In genomic region chr6:135526460-135527160, GRCm38 (mm10) we compare ENCODE assay signal across 8 mouse cellular contexts.
A peak's percentile ranks its signal among the peaks of the same experiment; 100 is the strongest.
DNase-seq lines count a peak whose midpoint lies in the region; ATAC-seq and TF ChIP-seq lines count a peak whose summit lies in the region.

No protein-coding gene starts in this region.

- intact Hi-C loops in heart, adult 2 months (cut with DNase I) = no loop called here

- no peaks in the 10 kb centered on the region for H3K36me3 ChIP-seq in heart, adult 2 months (ENCODE audit: control insufficient read depth, insufficient read depth, low read length)
- no peaks in the 10 kb centered on the region for H3K36me3 ChIP-seq in heart, embryonic 10.5 days
- no peaks in the 10 kb centered on the region for H3K36me3 ChIP-seq in limb, embryonic 13.5 days

- no peak overlapping the region for H3K9ac ChIP-seq in heart, adult 2 months (ENCODE audit: low read depth, low read length)
- H3K9ac ChIP-seq in limb, embryonic 13.5 days = no peak overlapping the region

- no peaks in the 10 kb centered on the region for H3K79me2 ChIP-seq in heart, adult 2 months (replicated peaks; ENCODE audit: control insufficient read depth, insufficient read depth, low read length)

- ATAC-seq in limb, embryonic 13.5 days (ENCODE audit: low FRiP score, low read depth) = no peak

- no peak for TF ChIP-seq CTCF in heart, adult 2 months (IDR thresholded peaks at IDR 0.05)

- H3K9me3 ChIP-seq in heart, embryonic 10.5 days = no peaks in the 10 kb centered on the region
- no peaks in the 10 kb centered on the region for H3K9me3 ChIP-seq in limb, embryonic 13.5 days

- H3K4me3 ChIP-seq in heart, adult 2 months = no peak overlapping the region
- no peak overlapping the region for H3K4me3 ChIP-seq in heart, embryonic 10.5 days
- no peak overlapping the region for H3K4me3 ChIP-seq in limb, embryonic 13.5 days

- H3K27me3 ChIP-seq in heart, adult 2 months (ENCODE audit: control insufficient read depth, insufficient read depth, low read length) = no peaks in the 10 kb centered on the region
- H3K27me3 ChIP-seq in heart, embryonic 10.5 days (ENCODE audit: insufficient read depth, poor library complexity, severe bottlenecking) = no peaks in the 10 kb centered on the region
- H3K27me3 ChIP-seq in limb, embryonic 13.5 days = peaks cover 59% of the 10 kb centered on the region

- no peaks in the 10 kb centered on the region for H3K4me1 ChIP-seq in heart, adult 2 months (ENCODE audit: control insufficient read depth, insufficient read depth, low read length)
- peaks cover 11% of the 10 kb centered on the region; the same call in 1 of the 2 replicates for H3K4me1 ChIP-seq in heart, embryonic 10.5 days
- H3K4me1 ChIP-seq in limb, embryonic 13.5 days = peaks cover 27% of the 10 kb centered on the region

- peak overlapping the region; percentile 7; the same call in 1 of the 2 replicates for H3K4me2 ChIP-seq in limb, embryonic 13.5 days (replicated peaks)

- peak; percentile 18 to 26 for DNase-seq in heart, adult 2 months
- DNase-seq in heart, embryonic 10.5 days (ENCODE audit: low spot score) = no peak
- DNase-seq in cerebellum, postnatal 25 days = peak; percentile 63 to 64
- DNase-seq in heart, postnatal 4 days = peak; percentile 27
- no peak for DNase-seq in spleen, postnatal 36 days (ENCODE audit: low spot score in 2 of 2)
- no peak for DNase-seq in embryo, embryonic 11 days
- no peak for DNase-seq in thymus, postnatal 10 days (ENCODE audit: low spot score in 2 of 2)

- H3K27ac ChIP-seq in heart, adult 2 months = no peak overlapping the region
- no peak overlapping the region; the same call in 1 of the 2 replicates for H3K27ac ChIP-seq in heart, embryonic 10.5 days
- H3K27ac ChIP-seq in limb, embryonic 13.5 days = no peak overlapping the region

- TF ChIP-seq POLR2A in heart, adult 2 months (IDR thresholded peaks at IDR 0.05; ENCODE audit: insufficient read depth, low read depth, low read length) = no peak

- TF ChIP-seq EP300 in heart, adult 2 months (IDR thresholded peaks at IDR 0.05; ENCODE audit: insufficient read depth, low read depth, low read length) = no peak

- WGBS in heart, adult 2 months = 78% methylated on average over 24 of the region's 24 CpGs
- WGBS in heart, embryonic 10.5 days = 88% methylated on average over 24 of the region's 24 CpGs
- WGBS in limb, embryonic 13.5 days = 71% methylated on average over 24 of the region's 24 CpGs

Comparison
In these comparisons a context has a peak if more than half of its experiments do, and no peak if none do; other contexts are left out.
1. DNase-seq: peak in heart, adult 2 months (2 of 2), cerebellum, postnatal 25 days (2 of 2) and heart, postnatal 4 days (single experiment); none in heart, embryonic 10.5 days (single experiment), spleen, postnatal 36 days (0 of 2), embryo, embryonic 11 days (single experiment) and thymus, postnatal 10 days (0 of 2).